11 mouse cellular contexts compared by ENCODE assay signal in the genomic region with DNA sequence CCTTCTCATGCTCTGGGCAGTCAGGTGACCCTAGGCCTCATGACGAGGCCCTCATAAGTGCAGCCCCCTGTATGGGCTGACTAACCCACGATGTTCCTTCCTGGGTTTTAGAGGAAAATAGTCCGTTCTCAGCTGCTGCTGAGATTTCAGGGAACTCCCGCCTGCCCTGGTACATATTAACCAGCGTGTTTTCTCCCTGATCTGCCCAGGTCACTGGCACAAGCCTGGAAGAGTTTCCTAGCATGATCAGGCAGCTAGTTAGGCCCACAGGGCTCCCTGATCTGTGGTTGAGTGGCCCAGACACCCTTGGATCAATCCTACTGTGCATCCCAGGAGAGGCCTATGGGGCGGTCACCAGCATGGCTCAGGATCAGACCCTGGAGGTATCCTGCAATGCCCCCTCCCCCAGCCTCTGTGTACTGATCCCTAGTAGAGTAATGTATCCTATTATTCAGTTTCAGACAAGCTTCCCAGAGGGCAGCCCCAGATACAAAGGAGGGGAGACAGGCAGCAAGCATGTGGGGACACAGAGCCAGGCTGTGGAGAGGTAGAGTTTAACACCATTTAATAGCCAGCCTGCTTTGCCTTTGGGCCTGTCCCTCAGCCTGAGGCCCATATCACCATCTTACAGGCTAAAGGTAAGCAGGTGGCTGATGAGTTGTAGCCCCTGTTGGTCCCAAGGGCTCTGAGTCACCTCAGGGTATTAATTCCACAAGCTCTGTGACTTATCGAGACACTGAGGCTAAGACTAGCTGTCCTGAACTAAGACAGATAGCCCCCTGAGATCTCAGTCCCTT. TPM values are rescaled to one million over a fixed set of nuclear protein-coding genes. Genes with fewer than 3 reads are reported as not detected.
DNase-seq lines count a peak whose midpoint lies in the region; ATAC-seq and TF ChIP-seq lines count a peak whose summit lies in the region.
"Had no signal": no experiment of that assay in that cellular context is flagged by ENCODE, and none has a peak within 500 bp of the region (broad histone marks: within the 10 kb centered on the region; RNA-seq: fewer than 3 reads in every experiment).

No protein-coding gene starts in this region.

- H3K79me2 ChIP-seq in macrophage (ENCODE audit: inconsistent target), result peaks cover 80% of the 10 kb centered on the region

- no peak for DNase-seq in hindbrain, embryonic 11.5 days (ENCODE audit: low spot score)
- DNase-seq in hindbrain, postnatal 0 days (ENCODE audit: low spot score), result no peak
- no peak for DNase-seq in left cerebral cortex, adult 2 months (ENCODE audit: extremely low spot score in 1 of 2, low spot score in 2 of 2)
- no peak for DNase-seq in frontal cortex, postnatal 14 days (ENCODE audit: low spot score in 2 of 2)
- DNase-seq in right cerebral cortex, postnatal 14 days, result no peak
- DNase-seq: adrenal gland, adult 8-10 months; lung, adult 2 months; thymus, postnatal 4 days had no signal

- H3K36me3 ChIP-seq in hindbrain, embryonic 11.5 days (ENCODE audit: control insufficient read depth, insufficient read depth, low read length), result no peaks in the 10 kb centered on the region
- peaks cover 6% of the 10 kb centered on the region; the same call in 1 of the 2 replicates for H3K36me3 ChIP-seq in hindbrain, postnatal 0 days (ENCODE audit: insufficient read depth, low read length)
- peaks cover 8% of the 10 kb centered on the region; the same call in 1 of the 2 replicates for H3K36me3 ChIP-seq in heart, embryonic 16.5 days (ENCODE audit: control insufficient read depth, insufficient read depth)
- peaks cover 6% of the 10 kb centered on the region for H3K36me3 ChIP-seq in kidney, embryonic 16.5 days (ENCODE audit: insufficient read depth, low read length)
- H3K36me3 ChIP-seq in macrophage (ENCODE audit: inconsistent target), result peaks cover 22% of the 10 kb centered on the region

- no peaks in the 10 kb centered on the region for H3K9me3 ChIP-seq in hindbrain, embryonic 11.5 days (ENCODE audit: control insufficient read depth, low read length)
- H3K9me3 ChIP-seq in hindbrain, postnatal 0 days (ENCODE audit: low read length), result no peaks in the 10 kb centered on the region
- H3K9me3 ChIP-seq in heart, embryonic 16.5 days (replicated peaks; ENCODE audit: control insufficient read depth, low read length), result no peaks in the 10 kb centered on the region
- no peaks in the 10 kb centered on the region for H3K9me3 ChIP-seq in kidney, embryonic 16.5 days (ENCODE audit: low read length)

- no peak for TF ChIP-seq CTCF in hindbrain, postnatal 0 days (IDR thresholded peaks at IDR 0.05; ENCODE audit: low read depth)
- TF ChIP-seq CTCF in left cerebral cortex, adult 2 months (IDR thresholded peaks at IDR 0.05), result no peak

- H3K9ac ChIP-seq in hindbrain, embryonic 11.5 days (ENCODE audit: low read depth, low read length), result 0 out of 2 replicates have a peak overlapping the region, but pooled peaks have one; percentile 7
- no peak overlapping the region for H3K9ac ChIP-seq in hindbrain, postnatal 0 days (replicated peaks; ENCODE audit: low read length)
- peak overlapping the region; percentile 6; the same call in 1 of the 2 replicates for H3K9ac ChIP-seq in heart, embryonic 16.5 days (ENCODE audit: low read length)
- peak overlapping the region; percentile 37; the same call in 1 of the 2 replicates for H3K9ac ChIP-seq in kidney, embryonic 16.5 days (replicated peaks; ENCODE audit: low read length)

- peaks cover 7% of the 10 kb centered on the region for H3K4me1 ChIP-seq in hindbrain, embryonic 11.5 days (replicated peaks; ENCODE audit: control insufficient read depth, insufficient read depth, low read length)
- peaks cover 8% of the 10 kb centered on the region for H3K4me1 ChIP-seq in hindbrain, postnatal 0 days (ENCODE audit: insufficient read depth, low read length)
- H3K4me1 ChIP-seq in heart, embryonic 16.5 days (ENCODE audit: control insufficient read depth, insufficient read depth, low read length), result peaks cover 51% of the 10 kb centered on the region
- H3K4me1 ChIP-seq in kidney, embryonic 16.5 days (ENCODE audit: insufficient read depth, low read length), result peaks cover 64% of the 10 kb centered on the region

- 73% methylated on average over 7 of the region's 7 CpGs for WGBS in hindbrain, embryonic 11.5 days
- WGBS in hindbrain, postnatal 0 days, result 75% methylated on average over 7 of the region's 7 CpGs
- 77% methylated on average over 7 of the region's 7 CpGs for WGBS in heart, embryonic 16.5 days
- 52% methylated on average over 7 of the region's 7 CpGs for WGBS in kidney, embryonic 16.5 days
- 51% methylated on average over 7 of the region's 7 CpGs for WGBS in macrophage (ENCODE audit: missing documents)

- no peak overlapping the region for H3K4me3 ChIP-seq in hindbrain, embryonic 11.5 days (ENCODE audit: low read depth, low read length)
- no peak overlapping the region for H3K4me3 ChIP-seq in hindbrain, postnatal 0 days (ENCODE audit: low read length)
- H3K4me3 ChIP-seq in heart, embryonic 16.5 days (ENCODE audit: low read length), result no peak overlapping the region
- H3K4me3 ChIP-seq in kidney, embryonic 16.5 days (ENCODE audit: low read length), result no peak overlapping the region
- H3K4me3 ChIP-seq in macrophage (ENCODE audit: inconsistent target), result peak overlapping the region; percentile 68; the same call in 1 of the 2 replicates
- no peak overlapping the region for H3K4me3 ChIP-seq in left cerebral cortex, adult 2 months

- intact Hi-C loops in left cerebral cortex, adult 2 months (cut with DNase I), result no loop called here

- no peak overlapping the region for H3K27ac ChIP-seq in hindbrain, embryonic 11.5 days (ENCODE audit: low read depth, low read length)
- H3K27ac ChIP-seq in hindbrain, postnatal 0 days, result no peak overlapping the region
- no peak overlapping the region for H3K27ac ChIP-seq in heart, embryonic 16.5 days (ENCODE audit: low read length)
- H3K27ac ChIP-seq in kidney, embryonic 16.5 days (ENCODE audit: low read length), result peak overlapping the region; percentile 64
- peak overlapping the region; percentile 99 for H3K27ac ChIP-seq in macrophage
- no peak overlapping the region for H3K27ac ChIP-seq in left cerebral cortex, adult 2 months

- no peak for ATAC-seq in hindbrain, embryonic 11.5 days (ENCODE audit: low FRiP score)
- ATAC-seq in hindbrain, postnatal 0 days, result no peak
- no peak for ATAC-seq in heart, embryonic 16.5 days (replicated peaks; ENCODE audit: extremely low read depth, insufficient read depth, low FRiP score)
- no peak for ATAC-seq in kidney, embryonic 16.5 days (ENCODE audit: low FRiP score, low TSS enrichment)

- no peak overlapping the region for H3K4me2 ChIP-seq in hindbrain, embryonic 11.5 days (replicated peaks; ENCODE audit: low read depth, low read length)
- H3K4me2 ChIP-seq in hindbrain, postnatal 0 days (ENCODE audit: low read depth, low read length), result no peak overlapping the region
- no peak overlapping the region for H3K4me2 ChIP-seq in heart, embryonic 16.5 days (ENCODE audit: low read depth, low read length)
- H3K4me2 ChIP-seq in kidney, embryonic 16.5 days (replicated peaks; ENCODE audit: low read depth, low read length), result peak overlapping the region; percentile 15; the same call in 1 of the 2 replicates

- H3K27me3 ChIP-seq in hindbrain, embryonic 11.5 days (ENCODE audit: control insufficient read depth, insufficient read depth, low read length), result no peaks in the 10 kb centered on the region
- H3K27me3 ChIP-seq in hindbrain, postnatal 0 days (ENCODE audit: insufficient read depth, low read length), result no peaks in the 10 kb centered on the region
- no peaks in the 10 kb centered on the region for H3K27me3 ChIP-seq in heart, embryonic 16.5 days (ENCODE audit: control insufficient read depth, insufficient read depth, low read length)
- H3K27me3 ChIP-seq in kidney, embryonic 16.5 days (ENCODE audit: insufficient read depth, low read length), result no peaks in the 10 kb centered on the region

RNA-seq across cellular contexts. Expression of a gene that starts 3.8 kb away (rescaled TPM):
- polyA plus RNA-seq in hindbrain, embryonic 11.5 days (2014; fragmentation: Nextera tagmentation; extraction: Ambion mirVana), result 20.6 and 21.5 TPM in 2 replicates
- 44.1 and 54.4 TPM in 2 replicates for total RNA-seq in hindbrain, postnatal 0 days (2014; rRNA removed)
- polyA plus RNA-seq in hindbrain, postnatal 0 days (2015; fragmentation: Nextera tagmentation; extraction: Ambion mirVana), result 50.0 and 50.7 TPM in 2 replicates
- polyA plus RNA-seq in heart, embryonic 16.5 days (2015; fragmentation: Nextera tagmentation; extraction: Ambion mirVana), result 78.8 and 84.5 TPM in 2 replicates
- 76.1 and 77.1 TPM in 2 replicates for polyA plus RNA-seq in kidney, embryonic 16.5 days (2015; fragmentation: Nextera tagmentation; extraction: Ambion mirVana)
- 100 to 1,000 TPM in 15 of 26 experiments, 10 to 100 TPM in 11; 30.0 to 203 (median 120) TPM for total RNA-seq in macrophage (2018; cell fraction: chromatin; rRNA removed)
- total RNA-seq in macrophage (2018; cell fraction: cytosol; rRNA removed), result 100 to 1,000 TPM; 384 to 615 (median 485) TPM
- 100 to 1,000 TPM in 25 of 26 experiments, 10 to 100 TPM in 1; 70.1 to 330 (median 238) TPM for total RNA-seq in macrophage (2018; cell fraction: nucleus; rRNA removed)
- 275 to 508 TPM (median 332 TPM) in 3 replicates for polyA plus RNA-seq in macrophage (2018)
- total RNA-seq in left cerebral cortex, adult 2 months (2021), result 10 to 100 TPM; 17.8 to 19.7 TPM

RNA-seq across cellular contexts. Expression of a gene that starts 24.8 kb away (rescaled TPM):
- polyA plus RNA-seq in hindbrain, embryonic 11.5 days (2014; fragmentation: Nextera tagmentation; extraction: Ambion mirVana), result 20.3 and 27.4 TPM in 2 replicates
- 18.4 and 34.8 TPM in 2 replicates for total RNA-seq in hindbrain, postnatal 0 days (2014; rRNA removed)
- 49.6 and 50.8 TPM in 2 replicates for polyA plus RNA-seq in hindbrain, postnatal 0 days (2015; fragmentation: Nextera tagmentation; extraction: Ambion mirVana)
- 143 and 144 TPM in 2 replicates for polyA plus RNA-seq in heart, embryonic 16.5 days (2015; fragmentation: Nextera tagmentation; extraction: Ambion mirVana)
- 50.0 and 52.6 TPM in 2 replicates for polyA plus RNA-seq in kidney, embryonic 16.5 days (2015; fragmentation: Nextera tagmentation; extraction: Ambion mirVana)
- total RNA-seq in macrophage (2018; cell fraction: chromatin; rRNA removed), result 100 to 1,000 TPM in 16 of 26 experiments, 10 to 100 TPM in 10; 39.0 to 263 (median 106) TPM
- 100 to 1,000 TPM in 24 of 26 experiments, 10 to 100 TPM in 2; 89.0 to 237 (median 139) TPM for total RNA-seq in macrophage (2018; cell fraction: cytosol; rRNA removed)
- 100 to 1,000 TPM in 13 of 26 experiments, 10 to 100 TPM in 13; 48.7 to 301 (median 97.5) TPM for total RNA-seq in macrophage (2018; cell fraction: nucleus; rRNA removed)
- polyA plus RNA-seq in macrophage (2018), result 133 to 174 TPM (median 144 TPM) in 3 replicates
- 10 to 100 TPM; 10.8 to 11.4 TPM for total RNA-seq in left cerebral cortex, adult 2 months (2021)

RNA-seq across cellular contexts. Expression of a gene that starts 43.3 kb away (rescaled TPM):
- polyA plus RNA-seq in hindbrain, embryonic 11.5 days (2014; fragmentation: Nextera tagmentation; extraction: Ambion mirVana), result 8.5 and 11.0 TPM in 2 replicates
- 63.8 and 68.9 TPM in 2 replicates for total RNA-seq in hindbrain, postnatal 0 days (2014; rRNA removed)
- polyA plus RNA-seq in hindbrain, postnatal 0 days (2015; fragmentation: Nextera tagmentation; extraction: Ambion mirVana), result 14.5 and 15.1 TPM in 2 replicates
- polyA plus RNA-seq in heart, embryonic 16.5 days (2015; fragmentation: Nextera tagmentation; extraction: Ambion mirVana), result 1.8 and 1.9 TPM in 2 replicates
- 1.0 and 1.2 TPM in 2 replicates for polyA plus RNA-seq in kidney, embryonic 16.5 days (2015; fragmentation: Nextera tagmentation; extraction: Ambion mirVana)
- total RNA-seq in macrophage (2018; cell fraction: chromatin; rRNA removed), result 1 to 10 TPM in 14 of 26 experiments, under 1 TPM in 5, not detected in 7; 0.12 to 6.5 (median 3.8) TPM
- under 1 TPM in 16 of 26 experiments, not detected in 10; under 0.01 to 0.81 (median 0.47) TPM for total RNA-seq in macrophage (2018; cell fraction: cytosol; rRNA removed)
- 1 to 10 TPM in 11 of 26 experiments, under 1 TPM in 4, not detected in 11; 0.08 to 5.1 (median 1.9) TPM for total RNA-seq in macrophage (2018; cell fraction: nucleus; rRNA removed)
- polyA plus RNA-seq in macrophage (2018), result not detected in 3 replicates
- 100 to 1,000 TPM; 129 to 145 TPM for total RNA-seq in left cerebral cortex, adult 2 months (2021)

RNA-seq across cellular contexts. Expression of a gene that starts 57.4 kb away (rescaled TPM):
- 0.63 and 0.73 TPM in 2 replicates for polyA plus RNA-seq in hindbrain, embryonic 11.5 days (2014; fragmentation: Nextera tagmentation; extraction: Ambion mirVana)
- 2.0 TPM in 1 of 2 replicates, not detected in the other for total RNA-seq in hindbrain, postnatal 0 days (2014; rRNA removed)
- polyA plus RNA-seq in hindbrain, postnatal 0 days (2015; fragmentation: Nextera tagmentation; extraction: Ambion mirVana), result 0.93 and 1.2 TPM in 2 replicates
- 1.4 and 1.8 TPM in 2 replicates for polyA plus RNA-seq in heart, embryonic 16.5 days (2015; fragmentation: Nextera tagmentation; extraction: Ambion mirVana)
- polyA plus RNA-seq in kidney, embryonic 16.5 days (2015; fragmentation: Nextera tagmentation; extraction: Ambion mirVana), result 31.2 and 34.5 TPM in 2 replicates
- total RNA-seq in macrophage (2018; cell fraction: chromatin; rRNA removed), result 10 to 100 TPM in 13 of 26 experiments, 1 to 10 TPM in 13; 1.5 to 48.4 (median 10.7) TPM
- 10 to 100 TPM; 10.5 to 38.8 (median 20.5) TPM for total RNA-seq in macrophage (2018; cell fraction: cytosol; rRNA removed)
- total RNA-seq in macrophage (2018; cell fraction: nucleus; rRNA removed), result 10 to 100 TPM in 15 of 26 experiments, 1 to 10 TPM in 11; 3.7 to 42.9 (median 10.8) TPM
- polyA plus RNA-seq in macrophage (2018), result 17.9 to 41.2 TPM (median 39.0 TPM) in 3 replicates
- total RNA-seq in left cerebral cortex, adult 2 months (2021), result 1 to 10 TPM; 1.8 to 2.2 TPM

Comparison
In these comparisons a context has a peak if more than half of its experiments do, and no peak if none do; other contexts are left out.
1. H3K27ac ChIP-seq: peak in kidney, embryonic 16.5 days (single experiment) and macrophage (single experiment); none in hindbrain, embryonic 11.5 days (single experiment), hindbrain, postnatal 0 days (single experiment), heart, embryonic 16.5 days (single experiment) and left cerebral cortex, adult 2 months (single experiment).